Mouse (Mus musculus) left cerebral cortex, postnatal 4 days (tissue): Measurements from ENCODE around the gene Bcl2a1d. TPM values are rescaled to one million over a fixed set of nuclear protein-coding genes. Genes with fewer than 3 reads are reported as not detected.
A peak's percentile ranks its signal among the peaks of the same experiment; 100 is the strongest.
"Not testable (repeated sequence)": the region's sequence is repeated elsewhere in the genome, so short reads cannot be mapped to it uniquely, and the experiment has no call there.

Experiments
- DNase-seq: peaks from one replicate; pipeline ENCODE4 v3.0.0-alpha.2; 2022
- intact Hi-C: fragments of 180-260 bp; cut with DNase I; formaldehyde crosslinking; loops from one replicate; pipeline ENCODE4 v1.15.1; 2025
- total RNA-seq, 2 experiments: library from RNA; stranded (reverse); gene quantifications; 2 replicates each; pipeline ENCODE4 v1.2.3; 2021

Gene Bcl2a1d
- not detected for total RNA-seq

DNA sequence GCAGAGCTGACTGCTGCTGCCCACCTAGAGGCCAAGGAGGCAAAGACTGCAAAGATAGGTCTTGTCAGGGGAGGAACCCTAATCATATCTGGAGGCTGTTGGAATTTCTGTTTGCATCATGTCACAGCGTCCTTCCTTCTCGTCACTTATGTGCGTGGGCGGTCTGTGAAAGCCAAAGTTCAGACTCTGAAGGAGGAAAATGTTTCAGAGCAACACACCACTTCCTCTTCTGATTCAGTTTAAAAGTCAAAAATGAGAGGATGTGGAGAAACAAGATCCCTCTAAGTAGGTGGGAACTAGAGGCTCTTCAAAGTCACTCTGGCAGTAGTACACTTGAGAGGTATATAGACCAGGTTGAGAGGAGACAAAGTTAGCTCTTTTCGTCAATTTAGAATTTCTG is at the start of gene Bcl2a1d:
Gene Bcl2a1d (minus strand): TSS at position 187 of the 400 bp plus-strand sequence.
- DNase-seq, intact Hi-C loops: not testable (repeated sequence)

GRCm38 (mm10) chr9:88770239-88770638 is 38.5 kb upstream of the Bcl2a1d start:
- DNase-seq, intact Hi-C loops: not testable (repeated sequence)

- intact Hi-C loops, DNase-seq: not testable (repeated sequence)
These were observed 37.8 kb upstream of the Bcl2a1d start for GRCm38 (mm10) chr9:88769470-88769869.

- intact Hi-C loops, DNase-seq: not testable (repeated sequence)
These were observed 15.0 kb upstream of the Bcl2a1d start for GRCm38 (mm10) chr9:88746687-88747086.

- intact Hi-C loops, DNase-seq: not testable (repeated sequence)
These were observed 14.3 kb upstream of the Bcl2a1d start for GRCm38 (mm10) chr9:88746046-88746445.

GRCm38 (mm10) chr9:88735289-88735688 is 3.6 kb upstream of the Bcl2a1d start:
- DNase-seq, intact Hi-C loops: not testable (repeated sequence)

GRCm38 (mm10) chr9:88733182-88733581 is 1.5 kb upstream of the Bcl2a1d start:
- intact Hi-C loops, DNase-seq: not testable (repeated sequence)

DNA sequence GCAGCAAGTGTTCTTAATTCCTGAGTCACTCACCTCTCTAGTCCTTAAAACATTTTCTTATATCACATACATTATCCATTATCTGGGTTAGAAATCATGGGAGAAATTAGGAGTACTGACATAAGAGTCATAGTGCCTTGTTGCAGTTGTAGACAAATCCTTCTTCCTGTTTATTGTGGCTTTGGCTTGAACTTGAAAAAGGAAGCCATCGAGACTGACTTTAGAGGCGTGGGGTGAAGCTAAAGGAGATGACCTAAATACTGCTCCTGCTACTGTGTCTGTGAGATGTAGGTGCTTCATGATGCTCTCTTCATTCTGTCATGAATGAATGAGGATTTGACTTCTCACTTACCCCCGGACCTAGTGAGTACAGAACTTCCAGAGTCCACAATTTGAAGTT is 620 bp upstream of the Bcl2a1d start:
- DNase-seq, intact Hi-C loops: not testable (repeated sequence)

GRCm38 (mm10) chr9:88728311-88728710 is 3.4 kb downstream of the Bcl2a1d start:
- intact Hi-C loops, DNase-seq: not testable (repeated sequence)

DNA sequence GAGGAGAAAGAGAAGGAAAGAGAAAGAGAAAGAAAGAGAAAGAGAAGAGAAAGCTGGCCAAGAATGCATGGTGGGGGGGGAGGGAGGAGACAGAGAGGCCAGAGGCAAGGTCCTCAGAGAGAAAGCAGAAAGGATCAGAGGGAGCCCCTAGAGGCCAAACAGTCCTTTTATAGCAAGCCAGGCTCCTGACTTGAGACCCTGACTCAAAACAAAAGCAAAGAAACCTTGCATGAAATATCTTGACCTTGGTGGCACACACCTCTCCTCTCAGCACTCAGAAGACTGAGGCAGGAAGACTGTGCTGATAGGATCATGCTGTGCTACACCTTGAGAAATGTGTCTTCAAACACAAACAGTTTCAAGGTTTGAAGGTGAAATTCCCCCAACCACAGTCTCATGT is 10.1 kb downstream of the Bcl2a1d start:
- DNase-seq, result not testable (repeated sequence)

DNA sequence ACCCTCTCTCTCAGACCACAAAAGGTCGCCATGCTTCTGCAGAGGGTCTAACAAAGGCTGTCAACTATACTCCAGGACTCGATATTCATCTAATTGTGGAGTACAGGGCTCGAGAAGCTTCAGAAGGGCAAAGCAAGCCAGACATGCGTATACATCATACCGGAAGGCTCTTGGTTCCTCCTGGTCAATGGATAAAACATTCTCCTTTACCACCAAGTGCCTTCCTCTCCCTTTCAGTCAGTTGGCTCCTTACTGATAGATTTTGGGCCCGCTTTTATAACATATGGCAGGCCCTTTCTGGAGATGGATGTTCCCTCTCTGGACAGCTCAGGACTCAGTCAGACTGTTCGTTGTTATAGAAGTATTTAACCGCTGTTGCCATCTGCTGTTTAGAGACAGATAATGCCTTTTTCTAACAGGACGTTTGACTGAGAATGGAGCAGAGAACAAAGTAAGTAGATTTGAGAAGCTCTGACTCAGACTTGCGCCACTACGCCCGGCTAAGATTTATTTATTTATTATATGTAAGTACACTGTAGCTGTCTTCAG is 11.7 kb downstream of the Bcl2a1d start, which contains the start of gene Mthfsl:
Gene Mthfsl (minus strand): TSS at position 308 of the 549 bp plus-strand sequence.
- intact Hi-C loops, DNase-seq: not testable (repeated sequence)

More for the DNA sequence above, 10.1 kb downstream of the Bcl2a1d start:
- intact Hi-C loops, result not testable (repeated sequence)

- intact Hi-C loops, result not testable (repeated sequence)
- peak; percentile 16 for DNase-seq
These were observed 12.4 kb downstream of the Bcl2a1d start for GRCm38 (mm10) chr9:88719073-88719921.

GRCm38 (mm10) chr9:88718593-88718992 is 13.1 kb downstream of the Bcl2a1d start:
- intact Hi-C loops, DNase-seq: not testable (repeated sequence)

GRCm38 (mm10) chr9:88718140-88718539 is 13.6 kb downstream of the Bcl2a1d start:
- intact Hi-C loops, result not testable (repeated sequence)
- peak; percentile 68 for DNase-seq

- DNase-seq, intact Hi-C loops: not testable (repeated sequence)
These were observed 17.2 kb downstream of the Bcl2a1d start for GRCm38 (mm10) chr9:88714515-88714914.

DNA sequence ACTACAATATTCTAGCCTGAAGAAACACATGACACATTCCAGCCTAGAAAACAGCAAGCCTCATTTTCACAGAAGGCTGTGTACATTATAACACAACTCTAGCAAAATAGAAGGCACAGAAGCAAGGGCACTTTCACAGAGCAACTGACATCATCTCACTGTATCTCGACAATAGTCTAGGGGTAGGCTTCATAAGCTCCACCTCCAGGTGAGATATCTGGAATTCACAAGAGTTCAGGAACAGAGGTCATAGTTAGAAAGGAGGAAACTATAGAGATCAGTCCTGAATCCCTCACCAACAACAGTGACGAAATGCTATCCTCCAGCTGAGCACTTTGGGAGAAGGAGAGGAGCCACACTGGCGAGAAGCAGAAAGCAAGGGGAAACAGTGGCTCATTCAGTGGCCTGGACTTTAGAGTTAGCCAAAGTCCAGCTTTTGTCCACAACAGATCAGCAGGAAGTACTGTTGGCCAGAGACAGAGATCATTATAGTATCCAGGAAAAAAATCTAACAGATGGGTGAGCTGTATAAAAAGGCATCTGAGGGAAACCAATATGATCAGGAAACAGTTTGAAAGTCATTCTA is 19.5 kb downstream of the Bcl2a1d start:
- intact Hi-C loops, DNase-seq: not testable (repeated sequence)

DNA sequence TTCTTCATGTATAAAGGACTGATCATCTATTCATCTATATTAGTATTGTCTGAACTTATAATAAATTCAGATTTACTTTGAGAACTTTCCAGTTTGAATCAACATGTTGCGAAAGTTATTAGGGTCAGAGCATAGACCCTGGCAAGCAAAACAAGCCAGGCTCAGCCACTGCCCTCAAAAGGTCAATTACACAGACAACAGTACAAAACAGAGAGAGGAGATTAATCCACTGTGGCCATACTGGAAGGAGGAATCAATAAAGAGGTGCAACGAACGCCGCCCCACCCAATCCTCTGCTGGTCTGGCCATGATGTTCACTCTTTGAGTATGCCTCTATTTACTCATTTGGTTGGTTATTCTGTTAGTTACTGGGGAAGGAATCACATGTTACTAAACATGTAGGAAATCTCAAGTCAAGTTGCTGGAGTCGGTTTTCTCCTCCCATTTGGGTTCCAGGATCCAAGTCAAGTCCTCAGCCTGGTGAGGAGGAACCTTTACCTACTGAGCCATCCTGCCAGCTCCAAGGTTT is 20.7 kb downstream of the Bcl2a1d start:
- intact Hi-C loops, result not testable (repeated sequence)

GRCm38 (mm10) chr9:88710439-88710838 is 21.3 kb downstream of the Bcl2a1d start:
- intact Hi-C loops, DNase-seq: not testable (repeated sequence)

More for the DNA sequence above, 20.7 kb downstream of the Bcl2a1d start:
- DNase-seq, result not testable (repeated sequence)

- intact Hi-C loops, DNase-seq: not testable (repeated sequence)
These were observed 21.9 kb downstream of the Bcl2a1d start for GRCm38 (mm10) chr9:88709794-88710193.

GRCm38 (mm10) chr9:88709304-88709703 is 22.4 kb downstream of the Bcl2a1d start:
- DNase-seq, result no peak
- intact Hi-C loops, result no loop called here

- intact Hi-C loops, result no loop called here
- no peak for DNase-seq
These were observed 25.0 kb downstream of the Bcl2a1d start for GRCm38 (mm10) chr9:88706700-88707099.
